Mouse (Mus musculus) intestine, embryonic 16.5 days (tissue): Measurements from ENCODE around the gene H2-Q6. TPM values are rescaled to one million over a fixed set of nuclear protein-coding genes. Genes with fewer than 3 reads are reported as not detected.
"Not testable (repeated sequence)": the region's sequence is repeated elsewhere in the genome, so short reads cannot be mapped to it uniquely, and the experiment has no call there.

ENCODE experiments used
- ATAC-seq: fragments of 200-750 bp; cut with Nextera tagmentation; 2 replicates; pipeline ENCODE4 v1.8.0; 2017; ENCODE audit warnings: moderate TSS enrichment, moderate library complexity
- H3K27ac ChIP-seq: fragments of 300-500 bp; sonication (generic); 2 replicates; pipeline ENCODE4 v1.5.1; 2014; ENCODE audit warnings: mild to moderate bottlenecking, low read length
- H3K27me3 ChIP-seq: fragments of 300-500 bp; sonication (generic); replicated peaks from 2 replicates; pipeline ENCODE4 v1.6.1; 2014; ENCODE audit warnings: low read length, control low read depth, mixed read lengths; ENCODE audit not compliant: control insufficient read depth, insufficient read depth
- H3K36me3 ChIP-seq: fragments of 300-500 bp; sonication (generic); 2 replicates; pipeline ENCODE4 v1.6.1; 2014; ENCODE audit warnings: low read length, control low read depth; ENCODE audit not compliant: control insufficient read depth, insufficient read depth
- H3K4me1 ChIP-seq: fragments of 300-500 bp; sonication (generic); 2 replicates; pipeline ENCODE4 v1.6.1; 2014; ENCODE audit warnings: low read length, control low read depth, mixed read lengths; ENCODE audit not compliant: control insufficient read depth, insufficient read depth
- H3K4me2 ChIP-seq: fragments of 300-500 bp; sonication (generic); 2 replicates; pipeline ENCODE4 v1.6.1; 2014; ENCODE audit warnings: low read depth, low read length, control low read depth
- H3K4me3 ChIP-seq: fragments of 300-500 bp; sonication (generic); 2 replicates; pipeline ENCODE4 v1.5.1; 2014; ENCODE audit warnings: mild to moderate bottlenecking, low read length
- H3K9ac ChIP-seq: fragments of 300-500 bp; sonication (generic); 2 replicates; pipeline ENCODE4 v1.6.1; 2014; ENCODE audit warnings: low read depth, low read length
- H3K9me3 ChIP-seq: fragments of 300-500 bp; sonication (generic); 2 replicates; pipeline ENCODE4 v1.6.1; 2016; ENCODE audit warnings: low read length, control low read depth; ENCODE audit not compliant: control insufficient read depth
- WGBS: fragments of 180-500 bp; shearing (Covaris S2); extraction: QIAGEN DNeasy Blood & Tissue Kit; methylation state at CpG from one replicate; pipeline ENCODE4 v1.1.7; 2014; 5-methylcytosine and 5-hydroxymethylcytosine counted together
- polyA plus RNA-seq: library from polyadenylated mRNA; unstranded; fragments of >200 nt; fragmentation: Nextera tagmentation; extraction: Ambion mirVana; gene quantifications from 2 replicates; pipeline ENCODE4 v1.2.1, GENCODE M21; 2015

Gene H2-Q6
- polyA plus RNA-seq, 1 experiment from 2014 or later, result 2.2 TPM

GRCm38 (mm10) chr17:35428883-35429282 lies 4.2 kb downstream of the H2-Q6 start:
- not testable (repeated sequence) for H3K4me3 ChIP-seq, H3K36me3 ChIP-seq, H3K27ac ChIP-seq, H3K4me2 ChIP-seq, H3K9ac ChIP-seq, H3K27me3 ChIP-seq, ATAC-seq, H3K9me3 ChIP-seq, H3K4me1 ChIP-seq
- WGBS, result 88% methylated on average over 6 of the region's 6 CpGs

- not testable (repeated sequence) for H3K4me3 ChIP-seq, ATAC-seq, H3K27ac ChIP-seq, H3K27me3 ChIP-seq, H3K4me2 ChIP-seq, H3K36me3 ChIP-seq, H3K9me3 ChIP-seq, H3K9ac ChIP-seq, H3K4me1 ChIP-seq
- 83% methylated on average over 6 of the region's 6 CpGs for WGBS
Observed at GRCm38 (mm10) chr17:35430671-35431070, 6.0 kb downstream of the H2-Q6 start.

GRCm38 (mm10) chr17:35432167-35432566 lies 7.5 kb downstream of the H2-Q6 start:
- not testable (repeated sequence) for H3K36me3 ChIP-seq, H3K4me2 ChIP-seq, H3K4me3 ChIP-seq, H3K27ac ChIP-seq, H3K27me3 ChIP-seq, ATAC-seq, H3K9me3 ChIP-seq, H3K9ac ChIP-seq, H3K4me1 ChIP-seq
- WGBS, result 83% methylated on average over 3 of the region's 3 CpGs

- not testable (repeated sequence) for H3K9me3 ChIP-seq, H3K9ac ChIP-seq, H3K4me1 ChIP-seq, H3K4me2 ChIP-seq, H3K27me3 ChIP-seq, H3K27ac ChIP-seq, ATAC-seq, H3K36me3 ChIP-seq, H3K4me3 ChIP-seq
- 10% methylated on average over 8 of the region's 8 CpGs for WGBS
Observed at GRCm38 (mm10) chr17:35434836-35435235, 10.2 kb downstream of the H2-Q6 start.

GRCm38 (mm10) chr17:35435577-35435976 lies 10.9 kb downstream of the H2-Q6 start:
- not testable (repeated sequence) for H3K9me3 ChIP-seq, H3K4me2 ChIP-seq, ATAC-seq, H3K27ac ChIP-seq, H3K27me3 ChIP-seq, H3K4me1 ChIP-seq, H3K36me3 ChIP-seq, H3K4me3 ChIP-seq, H3K9ac ChIP-seq
- 82% methylated on average over 3 of the region's 3 CpGs for WGBS

GRCm38 (mm10) chr17:35437386-35437936 lies 12.8 kb downstream of the H2-Q6 start:
- H3K36me3 ChIP-seq, H3K27ac ChIP-seq, H3K27me3 ChIP-seq, H3K4me2 ChIP-seq, ATAC-seq, H3K4me1 ChIP-seq, H3K9me3 ChIP-seq, H3K9ac ChIP-seq, H3K4me3 ChIP-seq: not testable (repeated sequence)
- whole genome bisulfite sequencing, result 58% methylated on average over 1 of the region's 1 CpGs

- H3K9me3 ChIP-seq, H3K27ac ChIP-seq, H3K36me3 ChIP-seq, H3K4me2 ChIP-seq, H3K27me3 ChIP-seq, H3K4me1 ChIP-seq, H3K9ac ChIP-seq, H3K4me3 ChIP-seq: not testable (repeated sequence)
- peak; percentile 4; the same call in 1 of the 2 replicates for ATAC-seq
- WGBS, result 73% methylated on average over 1 of the region's 3 CpGs
Observed at GRCm38 (mm10) chr17:35438395-35438794, 13.7 kb downstream of the H2-Q6 start.

- H3K9me3 ChIP-seq, H3K36me3 ChIP-seq, H3K27me3 ChIP-seq, H3K27ac ChIP-seq, H3K4me1 ChIP-seq: not testable (repeated sequence)
- Histone ChIP-seq H3K4me2 (peak within 1 kb of the TSS; percentile 98), H3K9ac (peak within 1 kb of the TSS; percentile 70), H3K4me3 (peak within 1 kb of the TSS; percentile 54)
- 3% methylated on average over 18 of the region's 18 CpGs for WGBS
- peak; percentile 95 for ATAC-seq
Observed at GRCm38 (mm10) chr17:35438885-35439284, 14.2 kb downstream of the H2-Q6 start, which contains the start of gene H2-Q7. Gene H2-Q7 (plus strand): TSS chr17:35439155.

- Histone ChIP-seq H3K4me3 (peak overlapping the region; percentile 54), H3K4me2 (peak overlapping the region; percentile 98), H3K9ac (peak overlapping the region; percentile 70)
- H3K9me3 ChIP-seq, H3K4me1 ChIP-seq, H3K27ac ChIP-seq, H3K36me3 ChIP-seq, H3K27me3 ChIP-seq: not testable (repeated sequence)
- peak; percentile 64 for ATAC-seq
- WGBS, result 1% methylated on average over 40 of the region's 48 CpGs
Observed at GRCm38 (mm10) chr17:35439295-35439747, 14.7 kb downstream of the H2-Q6 start.
